Mouse (Mus musculus) MEL-GATA-1-ER (cell line): ENCODE data around the gene Ezr.

Source experiments
- DNase-seq: peaks from one replicate; pipeline ENCODE4 v3.0.0-alpha.2; 2012; ENCODE audit warnings: low read depth; ENCODE audit errors: extremely low read depth

Ezr gene

DNA sequence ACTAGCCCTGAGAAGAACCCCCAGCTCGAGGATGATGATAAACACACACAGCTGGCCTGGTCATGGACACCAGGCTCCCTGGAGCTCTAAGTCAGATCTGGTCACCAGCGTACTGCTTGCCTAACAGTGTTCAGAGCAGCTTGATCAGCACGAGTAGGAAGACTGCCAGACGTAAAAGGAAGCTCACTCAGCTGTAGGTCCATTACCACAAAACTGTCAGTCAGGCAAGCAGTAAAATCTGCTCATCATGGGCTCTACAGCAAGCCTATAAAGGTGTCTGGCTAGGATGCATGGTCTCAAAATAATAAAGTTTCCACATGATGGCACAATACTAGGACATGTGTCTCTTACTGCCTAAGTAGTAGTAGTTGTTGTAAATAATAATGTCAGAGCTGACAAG lies 13.0 kb downstream of the Ezr start:
- DNase-seq: no peak

DNA sequence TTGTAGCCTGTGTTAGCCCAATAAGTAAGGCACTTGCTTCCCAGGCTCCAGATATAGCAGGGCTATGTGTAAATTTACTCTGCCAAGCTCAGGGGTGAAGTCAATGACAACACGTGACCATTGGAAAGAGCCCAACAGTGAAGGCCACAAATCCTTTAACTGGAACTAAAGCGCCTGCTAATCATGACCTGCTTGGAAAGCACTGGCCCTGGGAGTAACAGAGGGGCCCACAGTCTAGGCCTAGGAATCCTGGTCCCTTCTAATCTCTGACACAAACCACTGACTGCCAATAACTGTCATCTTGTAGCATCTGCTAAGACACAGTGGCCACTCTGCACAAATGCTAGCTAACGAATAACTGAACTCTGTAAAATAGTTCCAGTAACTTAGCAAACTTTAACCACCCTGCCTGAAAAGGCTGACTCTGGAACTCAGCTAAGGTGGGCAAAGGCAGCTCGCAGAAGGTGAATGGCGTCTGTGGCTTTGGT lies 14.2 kb downstream of the Ezr start:
- DNase-seq: no peak

DNA sequence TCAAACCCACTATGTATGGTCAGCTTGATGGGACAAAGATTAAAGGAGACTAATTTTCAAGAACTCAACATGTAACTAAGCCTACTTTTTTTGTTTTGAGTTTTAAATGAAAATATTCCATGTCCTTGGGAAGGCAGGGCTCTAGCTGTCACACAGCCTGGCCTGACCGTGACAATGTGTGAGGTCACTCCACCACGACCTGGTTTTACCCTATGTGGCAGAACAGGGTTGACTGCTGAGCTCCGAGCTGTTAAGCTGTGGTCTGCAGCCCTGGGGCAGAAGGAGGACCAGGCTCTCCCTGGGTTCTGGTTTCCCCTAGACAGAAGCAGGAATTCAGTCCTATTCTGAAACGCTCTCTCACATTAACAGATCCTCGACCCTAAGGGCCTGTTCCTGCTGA lies 14.8 kb downstream of the Ezr start:
- DNase-seq: no peak

DNA sequence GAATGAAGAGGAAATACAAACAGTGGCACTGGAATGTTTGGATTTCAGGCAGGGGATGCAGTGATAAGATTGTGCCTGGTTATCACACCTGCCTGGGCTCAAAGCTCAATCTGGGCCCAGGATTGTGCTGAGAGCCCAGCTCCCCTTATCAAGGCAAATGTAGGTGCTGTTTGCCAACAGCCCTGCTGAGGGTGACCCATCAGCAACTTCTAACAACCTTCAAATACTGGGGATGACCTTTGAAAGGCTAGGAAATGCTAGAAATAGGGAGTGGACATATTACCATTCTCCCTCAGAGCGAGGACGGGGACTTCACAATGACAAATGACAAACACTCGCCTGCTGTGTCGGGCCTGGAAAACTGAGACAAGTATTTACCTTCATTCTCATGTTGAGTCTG lies 15.8 kb downstream of the Ezr start:
- no peak for DNase-seq

DNA sequence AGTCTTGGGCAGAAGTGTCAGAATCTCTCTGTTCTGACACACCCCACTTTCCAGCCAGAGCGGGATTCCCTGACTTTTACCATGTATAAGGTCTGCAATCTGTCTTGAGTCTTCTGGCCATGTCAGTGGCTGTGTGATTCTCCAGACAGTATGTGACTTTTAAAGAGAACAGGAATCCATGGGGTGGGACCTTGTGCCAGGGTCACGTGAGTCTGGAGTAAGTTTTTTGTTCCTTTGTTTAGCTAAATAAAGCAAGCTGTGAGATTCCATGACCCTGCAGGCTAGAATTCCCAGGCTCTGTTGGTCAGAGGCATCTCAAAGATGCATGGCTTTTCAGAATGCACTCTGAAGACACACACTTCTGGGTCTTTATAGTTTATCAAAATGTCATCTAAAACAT lies 16.7 kb downstream of the Ezr start:
- no peak for DNase-seq

DNA sequence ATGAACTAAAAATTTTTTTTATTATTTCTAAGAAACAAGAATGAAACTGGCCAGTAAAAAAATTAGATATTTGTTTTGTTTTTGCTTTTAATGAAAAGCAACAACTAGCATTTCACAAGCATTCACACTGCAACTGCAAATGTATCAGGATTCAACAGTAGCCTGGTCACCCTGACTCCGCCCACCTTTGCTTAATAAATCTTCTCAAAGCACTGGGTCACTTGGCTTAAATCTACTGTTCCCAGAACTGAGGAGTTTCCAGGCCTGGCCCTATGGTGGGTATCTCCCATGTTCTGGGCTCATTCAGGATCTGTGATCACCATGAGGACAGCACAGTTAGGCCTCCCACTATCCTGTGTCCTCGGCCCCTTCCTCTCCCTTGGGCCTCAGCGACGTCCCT lies 17.9 kb downstream of the Ezr start:
- DNase-seq: no peak

DNA sequence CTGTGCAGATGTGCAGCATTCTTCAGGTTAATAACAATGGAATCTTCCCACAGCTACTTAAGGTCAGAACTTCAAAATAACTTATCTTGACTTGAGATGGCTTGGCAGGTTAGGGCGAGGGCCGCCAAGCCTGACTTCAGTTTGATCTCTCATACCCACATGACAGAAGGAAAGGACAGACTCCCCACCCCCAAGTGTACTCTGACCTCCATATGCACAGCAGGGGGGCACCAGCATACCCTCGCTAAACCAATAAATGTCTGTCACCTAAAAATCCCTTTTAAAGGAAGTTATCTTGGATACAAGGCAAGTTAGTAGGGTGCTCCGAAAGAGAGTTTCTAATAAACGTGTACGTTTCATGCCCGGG lies 18.4 kb downstream of the Ezr start:
- no peak for DNase-seq

DNA sequence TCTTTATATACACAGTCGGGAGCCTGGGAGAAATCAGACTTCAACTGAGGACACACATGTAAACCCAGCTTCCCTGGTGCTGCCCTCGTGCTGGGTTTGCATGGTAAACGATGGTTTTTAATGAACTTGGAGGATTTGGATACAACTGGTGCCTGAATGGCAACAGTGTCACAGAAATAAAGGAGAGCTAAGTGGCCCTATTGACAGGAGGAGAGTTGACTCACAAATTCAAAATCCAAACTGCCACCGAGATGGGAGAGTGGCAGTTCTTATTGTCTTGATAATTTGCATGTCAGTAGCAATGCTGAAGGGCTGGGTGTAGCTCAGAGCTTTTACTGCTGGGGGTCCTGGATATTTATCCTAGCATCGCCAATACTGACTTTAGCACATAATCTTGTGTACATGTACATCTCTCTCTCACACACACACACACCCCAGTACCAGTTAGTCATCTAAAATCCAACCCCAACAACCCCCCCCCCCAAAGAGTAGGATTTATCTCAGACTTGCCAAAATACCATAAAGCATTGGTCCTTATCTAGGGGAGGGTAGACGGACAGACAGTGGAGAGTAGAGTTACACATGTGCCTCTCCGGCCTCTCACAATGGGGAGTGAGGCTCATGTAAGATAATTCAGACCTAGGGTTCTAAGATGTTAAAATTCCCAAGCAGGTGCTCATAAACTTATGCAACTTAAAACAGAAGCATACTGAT lies 18.9 kb downstream of the Ezr start:
- no peak for DNase-seq

DNA sequence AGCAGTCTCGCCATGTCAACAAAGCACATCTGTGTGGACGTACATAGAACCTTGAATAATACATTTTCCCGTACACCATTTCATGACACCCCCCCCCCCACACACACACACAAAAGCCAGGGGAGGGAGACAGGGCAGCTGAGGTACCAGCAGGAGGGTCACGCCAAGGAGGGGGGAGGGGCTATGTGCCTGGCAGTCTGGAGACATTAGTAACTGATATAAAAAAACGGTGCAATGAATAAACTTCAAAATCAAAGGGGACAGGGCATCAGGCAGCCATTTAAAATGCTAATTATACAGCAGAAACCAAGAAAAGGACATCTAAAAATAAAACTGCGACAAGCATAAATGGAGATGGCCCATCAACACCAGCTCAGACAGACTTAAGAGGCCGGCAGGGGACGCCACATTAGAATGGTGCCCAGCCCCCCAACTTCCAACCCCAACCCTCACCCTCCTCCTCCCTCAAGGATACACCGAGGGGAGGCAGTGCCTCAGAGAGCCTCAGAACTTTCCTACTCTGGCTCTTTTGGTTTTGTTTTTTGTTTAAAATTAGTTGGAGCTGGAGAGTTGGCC lies 22.8 kb downstream of the Ezr start:
- DNase-seq: no peak

DNA sequence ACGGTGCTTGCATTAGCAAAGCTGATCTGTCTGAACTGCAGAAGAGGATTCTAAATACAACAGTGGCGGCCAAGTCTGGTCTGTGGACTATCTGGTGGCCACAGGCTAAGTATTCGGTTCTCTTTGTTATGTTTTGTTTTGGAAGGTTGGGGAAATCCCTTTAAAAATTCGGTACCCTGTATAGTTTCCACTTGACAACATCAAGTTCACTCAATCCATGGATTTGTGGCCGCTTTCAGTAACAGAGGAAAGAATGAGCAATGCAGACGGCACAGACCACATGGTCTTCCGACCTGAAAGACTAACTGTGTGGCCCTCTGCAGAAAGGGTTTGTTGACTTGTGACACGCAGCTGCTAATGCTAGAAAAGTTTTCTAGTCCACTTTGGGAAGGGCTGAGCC lies 23.7 kb downstream of the Ezr start:
- DNase-seq: no peak

DNA sequence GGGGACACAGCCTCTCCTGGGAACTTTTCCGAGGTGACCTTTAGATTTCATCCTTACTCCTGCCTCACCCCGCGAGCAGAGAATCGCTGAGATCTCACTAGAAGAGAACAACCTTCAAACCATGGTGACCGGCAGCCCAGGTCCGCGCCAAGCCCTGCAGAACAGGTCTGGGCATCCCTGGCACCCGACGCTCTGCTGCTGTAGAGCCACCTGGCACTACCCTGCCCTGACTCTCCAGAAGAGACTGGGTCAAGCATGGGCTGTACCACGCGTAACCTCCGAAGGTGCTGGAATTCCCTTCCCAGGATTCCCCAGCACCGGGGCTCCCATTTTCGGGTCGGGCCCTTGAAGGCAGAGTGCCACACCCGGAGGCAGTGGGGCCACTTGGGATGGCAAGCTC lies 24.7 kb downstream of the Ezr start:
- no peak for DNase-seq

DNA sequence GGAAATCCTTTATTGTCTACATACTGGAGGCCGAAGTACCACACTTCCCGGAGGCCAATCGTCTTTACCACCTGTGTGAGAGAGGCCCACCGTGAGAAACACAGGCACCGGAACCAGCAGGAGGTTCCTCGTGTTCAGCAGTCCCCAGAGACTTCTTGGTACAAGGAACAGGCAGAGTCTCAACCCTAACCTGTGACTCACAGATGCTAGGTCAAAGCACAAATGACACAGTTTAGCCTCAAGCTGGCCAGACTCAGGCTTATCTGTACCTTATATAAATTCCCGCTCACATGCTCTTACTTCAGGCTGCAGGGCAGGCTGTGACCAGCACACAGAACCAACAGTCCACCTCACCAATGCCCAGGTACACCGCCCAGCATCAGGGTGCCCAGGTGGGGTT lies 26.7 kb downstream of the Ezr start:
- no peak for DNase-seq

DNA sequence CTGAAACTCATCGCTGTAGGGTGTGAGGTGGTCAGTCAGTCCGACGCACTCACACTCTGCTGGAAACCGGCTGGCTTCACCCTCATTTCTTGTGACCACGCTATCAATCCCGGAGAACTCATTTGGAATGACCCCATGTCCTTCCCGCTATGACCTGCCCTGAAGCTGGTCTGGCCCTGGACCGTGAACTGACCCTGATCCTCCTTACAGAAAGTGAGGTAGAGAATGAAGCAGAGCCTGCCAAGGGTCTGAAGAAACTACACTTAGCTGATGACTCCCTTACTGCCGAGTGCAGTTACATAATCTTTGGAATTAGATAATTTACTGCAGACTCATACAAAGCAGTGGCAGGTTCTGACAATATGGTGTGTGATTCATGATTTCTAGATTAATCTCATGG lies 27.4 kb downstream of the Ezr start:
- DNase-seq: no peak

DNA sequence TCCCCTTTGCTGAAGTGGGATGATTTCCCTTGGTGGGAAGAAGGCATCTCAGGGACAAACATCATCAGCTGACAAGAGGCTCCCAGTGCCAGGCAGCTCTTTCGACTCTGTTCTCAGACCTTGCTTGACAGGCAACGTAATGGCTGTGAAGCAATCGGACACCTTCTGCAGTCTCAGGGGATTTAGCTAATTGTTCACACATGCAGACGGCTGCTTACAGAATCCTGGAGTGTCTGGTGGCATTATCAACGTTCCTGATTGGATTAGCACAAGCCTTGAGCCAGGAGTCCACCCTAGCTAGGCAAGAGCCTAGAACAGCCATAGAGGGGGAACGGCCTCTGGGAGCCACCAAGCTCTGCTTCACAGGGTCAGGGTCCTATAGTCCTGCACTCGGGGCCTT lies 30.2 kb downstream of the Ezr start:
- no peak for DNase-seq

DNA sequence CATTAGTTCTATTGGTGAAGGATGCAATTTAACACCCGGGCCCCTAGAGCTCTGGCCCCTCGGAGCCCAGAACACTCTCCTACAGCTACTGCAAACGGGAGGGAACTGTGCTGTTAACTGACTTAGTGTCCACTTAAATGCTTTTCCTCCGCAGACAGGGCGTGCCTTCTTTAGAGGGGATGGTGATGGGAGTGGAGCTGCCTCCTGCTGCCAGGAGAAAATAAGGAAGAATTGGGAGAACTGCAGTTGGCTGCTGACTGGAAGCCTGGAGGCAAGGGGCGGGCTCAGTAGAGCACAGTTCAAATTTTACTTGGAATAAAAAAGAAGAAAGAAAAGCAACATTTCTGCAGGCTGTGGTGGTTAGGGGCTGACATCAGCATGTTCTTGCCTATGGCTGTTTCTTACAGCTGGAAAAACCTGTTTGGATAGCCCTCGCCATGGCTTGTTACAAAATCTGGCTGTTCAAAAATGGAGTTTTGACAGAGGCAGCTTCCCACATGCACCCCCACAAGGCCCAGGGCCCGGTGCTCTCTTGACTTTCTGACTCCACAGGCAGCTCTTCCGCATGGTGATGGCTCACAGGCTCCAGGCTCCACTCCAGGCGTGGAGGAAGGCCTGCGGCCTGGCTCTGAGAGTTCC lies 31.2 kb downstream of the Ezr start:
- no peak for DNase-seq

DNA sequence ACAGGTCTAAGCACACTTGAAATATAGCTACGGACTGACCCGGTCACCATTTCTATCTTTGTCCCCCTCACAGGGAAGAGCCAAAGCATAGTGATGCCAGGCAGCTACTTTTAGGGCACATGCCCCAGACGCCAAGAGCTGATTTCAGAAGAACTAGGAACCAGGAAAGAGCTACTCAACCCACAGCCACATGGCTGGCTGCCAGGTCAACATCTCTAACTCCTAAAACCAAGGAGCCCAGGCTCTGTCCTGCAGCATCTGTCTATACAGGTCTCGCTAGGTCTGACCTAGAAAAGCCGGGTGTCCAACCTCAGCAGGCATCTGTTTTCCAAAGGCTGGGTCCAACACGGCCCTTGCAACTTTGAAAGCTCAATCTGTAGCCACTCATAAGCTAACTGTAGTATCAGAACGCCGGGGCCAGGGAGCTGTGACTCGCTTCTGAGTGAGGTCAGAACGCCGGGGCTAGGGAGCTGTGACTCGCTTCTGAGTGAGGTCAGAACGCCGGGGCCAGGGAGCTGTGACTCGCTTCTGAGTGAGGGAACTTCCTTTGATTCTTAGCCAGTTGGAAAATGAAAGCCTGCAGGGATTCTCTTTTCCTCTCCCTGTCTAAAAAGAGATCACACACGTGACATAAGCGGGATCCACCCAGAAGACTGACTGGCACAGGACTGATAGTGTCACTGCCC lies 33.7 kb downstream of the Ezr start:
- no peak for DNase-seq

DNA sequence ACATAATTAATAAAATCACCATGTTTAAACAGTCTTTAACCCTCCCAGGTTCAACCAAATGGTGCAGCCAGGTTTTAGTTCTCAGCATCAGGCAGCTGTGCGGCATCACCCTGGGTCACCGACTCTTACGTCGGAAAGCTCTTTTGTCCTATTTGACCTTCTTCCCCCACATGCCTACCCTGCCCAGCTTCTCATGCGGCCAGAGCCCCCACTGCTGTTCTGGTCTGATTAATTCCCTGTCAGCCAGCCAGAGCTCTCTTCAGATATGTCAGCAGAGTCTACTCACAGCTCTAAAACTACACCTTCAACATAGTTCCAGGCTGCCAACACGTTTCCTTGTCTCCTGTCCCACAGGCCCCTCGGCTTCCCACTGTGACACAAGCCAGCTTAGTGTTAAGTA lies 35.1 kb downstream of the Ezr start:
- DNase-seq: no peak

DNA sequence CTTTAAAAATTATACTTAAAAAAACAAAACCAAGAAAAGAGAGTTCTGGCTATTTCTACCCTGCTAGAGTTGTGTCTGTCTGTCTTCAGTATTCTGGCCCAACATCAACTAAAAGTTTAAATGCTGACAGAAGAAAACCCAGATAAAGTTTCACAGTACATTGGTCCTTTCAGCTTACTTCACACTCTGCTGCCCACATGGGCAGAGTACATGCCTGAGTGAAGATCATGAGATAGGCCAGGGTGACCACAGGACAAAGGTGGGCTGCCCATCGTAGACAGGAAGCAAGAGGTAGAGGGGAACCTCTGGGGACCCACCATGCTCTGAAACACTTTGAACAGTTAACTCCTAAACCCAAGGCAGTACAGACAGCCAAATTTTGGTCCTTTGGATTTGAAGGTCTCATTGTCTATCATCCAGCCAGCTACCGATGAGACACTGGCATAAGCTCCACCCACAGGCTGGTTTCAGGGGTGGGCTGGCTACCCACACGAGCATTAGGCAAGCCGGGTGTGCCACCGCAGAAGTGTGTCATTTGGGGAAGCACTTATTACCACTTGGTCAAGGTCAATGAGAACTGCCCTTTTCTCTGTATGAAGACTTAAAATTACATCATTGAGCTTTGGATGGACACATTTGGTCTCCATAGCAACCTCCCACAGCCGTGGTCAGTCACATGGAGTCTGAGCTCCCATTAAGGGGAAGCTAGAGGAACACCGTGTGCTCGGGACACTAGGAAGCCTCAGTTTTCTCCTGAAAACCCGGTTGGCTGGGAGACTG lies 35.9 kb downstream of the Ezr start:
- no peak for DNase-seq

DNA sequence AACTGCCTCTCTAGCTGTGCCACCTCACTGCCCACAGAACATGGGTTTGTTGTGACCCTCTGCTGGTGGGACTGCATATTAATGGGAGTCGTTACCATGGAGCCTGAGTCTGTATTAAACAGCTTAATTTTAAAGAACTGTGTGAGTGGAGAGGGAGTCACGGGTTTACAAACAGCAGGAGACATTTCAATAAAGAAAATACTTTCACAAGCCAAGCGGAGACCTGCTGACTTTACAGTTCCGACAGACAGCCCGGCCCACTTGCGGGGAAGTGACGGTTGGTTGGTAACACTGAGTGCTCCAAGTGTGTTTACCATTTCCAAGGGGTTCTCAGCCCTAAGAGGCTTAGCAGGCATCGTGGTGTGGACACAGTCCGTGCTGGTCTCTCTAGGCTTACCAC lies 36.6 kb downstream of the Ezr start:
- DNase-seq: no peak

DNA sequence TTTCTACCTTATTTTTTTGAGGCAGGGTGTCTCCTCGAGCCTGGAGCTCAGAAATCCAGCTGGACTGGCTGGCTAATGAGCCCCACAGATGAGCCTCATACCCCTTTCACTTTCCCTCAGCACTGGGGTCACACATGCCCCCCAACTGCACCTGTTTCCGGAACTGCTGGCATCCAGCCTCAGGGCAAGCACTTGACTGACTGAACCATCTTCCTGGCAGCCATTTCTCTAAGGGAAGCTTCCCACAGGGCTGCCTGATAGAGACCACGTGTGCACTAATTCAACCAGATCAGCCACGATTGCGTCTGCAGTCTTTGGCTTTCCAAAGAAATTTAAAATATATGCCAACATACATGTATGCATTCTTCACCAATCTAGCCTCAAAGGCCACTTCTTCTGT lies 37.1 kb downstream of the Ezr start:
- no peak for DNase-seq

DNA sequence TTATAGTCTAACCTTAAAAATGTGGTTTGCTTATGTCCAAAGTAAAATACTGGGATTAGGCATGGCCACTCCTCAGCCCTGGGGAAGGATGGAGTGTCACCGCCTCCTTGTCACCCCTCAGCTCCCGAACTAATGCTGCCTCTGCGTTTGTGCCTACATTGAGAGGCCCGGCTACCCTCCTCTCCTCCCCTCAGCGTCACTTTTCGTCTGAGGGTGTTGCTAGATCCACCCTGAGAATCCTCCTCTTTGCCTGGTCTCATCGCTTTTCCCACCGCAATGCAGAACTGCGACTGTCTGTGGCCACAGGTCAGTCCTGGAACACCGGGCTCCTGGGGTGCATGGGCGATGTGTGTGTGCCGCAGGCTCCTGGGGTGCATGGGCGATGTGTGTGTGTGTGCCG lies 37.7 kb downstream of the Ezr start:
- DNase-seq: no peak

DNA sequence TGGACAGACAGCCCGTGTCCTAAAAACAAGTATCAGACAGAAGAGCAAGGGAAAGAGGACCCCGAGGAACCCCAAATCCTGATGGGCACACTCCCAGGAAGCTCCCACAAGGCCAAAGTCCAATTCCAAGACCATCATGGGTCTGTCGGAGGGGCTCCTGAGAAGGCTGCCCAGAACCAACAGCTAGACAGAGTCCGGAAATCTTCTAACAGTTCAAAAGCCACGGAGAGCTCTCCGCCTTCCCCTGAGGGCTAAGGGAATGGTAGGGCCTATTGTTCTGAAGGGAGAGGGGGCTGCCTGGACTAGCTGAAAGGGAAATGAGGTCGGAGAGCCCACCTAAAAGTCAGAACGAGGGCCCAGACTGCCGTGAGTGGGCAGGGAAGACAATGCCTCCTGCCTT lies 38.2 kb downstream of the Ezr start:
- DNase-seq: no peak
